Mouse (Mus musculus) ES-E14 (cell line): ENCODE measurements around the gene Jak2.

Experiments
- CHD2 ChIP-seq: IDR thresholded peaks from 2 replicates; pipeline ENCODE4 v1.6.1; 2014; ENCODE audit warnings: mild to moderate bottlenecking, low read depth, low read length, inconsistent platforms
- HCFC1 ChIP-seq: IDR thresholded peaks from 2 replicates; pipeline ENCODE4 v1.6.1; 2012; ENCODE audit warnings: low read length, inconsistent platforms, borderline replicate concordance; ENCODE audit not compliant: insufficient read depth
- MAFK ChIP-seq: IDR thresholded peaks from 2 replicates; pipeline ENCODE4 v1.6.1; 2014; ENCODE audit warnings: mild to moderate bottlenecking, low read depth, low read length, inconsistent platforms; ENCODE audit not compliant: insufficient read depth
- ZC3H11A ChIP-seq: IDR thresholded peaks from 2 replicates; pipeline ENCODE4 v1.6.1; 2012; ENCODE audit warnings: low read depth, mild to moderate bottlenecking, inconsistent platforms, low read length, borderline replicate concordance
- ZNF384 ChIP-seq: IDR thresholded peaks from 2 replicates; pipeline ENCODE4 v1.6.1; 2012; ENCODE audit warnings: low read depth, low read length, inconsistent platforms

DNA sequence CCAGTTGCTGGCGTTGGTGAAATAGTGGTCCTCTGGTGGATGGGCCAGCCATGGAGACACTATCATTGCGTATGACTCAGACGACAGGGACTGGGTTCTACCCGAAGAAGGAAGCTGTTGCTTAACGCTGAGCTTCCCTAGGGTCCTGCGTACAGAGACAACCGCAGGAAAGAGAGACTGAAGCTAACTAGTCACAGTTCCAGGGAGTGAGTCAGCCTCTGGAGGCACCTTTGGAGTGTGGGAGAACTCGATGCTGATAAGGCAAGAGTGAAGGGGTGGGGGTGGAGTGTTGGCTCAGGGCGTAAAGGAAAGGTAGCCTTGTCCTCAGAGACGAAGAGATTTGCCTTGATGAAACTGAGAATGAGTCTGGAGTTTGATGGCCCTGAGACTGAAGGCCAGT lies 10.0 kb upstream of the Jak2 start:
- TF ChIP-seq ZC3H11A = no peak
- TF ChIP-seq MAFK = no peak
- no peak for TF ChIP-seq ZNF384
- TF ChIP-seq CHD2 = no peak
- no peak for TF ChIP-seq HCFC1
